Mouse (Mus musculus): ENCODE data around the gene Prrc2a.

Prrc2a gene

GRCm38 (mm10) chr17:35191723-35192122 is 27.0 kb upstream of the Prrc2a start:
- in situ Hi-C loops (cut with MboI, MseI) = loop anchor here (10.0 kb wide), 1 partner anchor 997 kb away; the partner anchor contains the start of gene Psmb8

GRCm38 (mm10) chr17:35190096-35190495 is 25.4 kb upstream of the Prrc2a start:
- in situ Hi-C loops (cut with MboI, MseI) = loop anchor here (10.0 kb wide), 1 partner anchor 995 kb away; the partner anchor contains the start of gene Psmb8

- in situ Hi-C loops (cut with MboI, MseI) = no loop called here
Measured at GRCm38 (mm10) chr17:35189186-35189585, 24.5 kb upstream of the Prrc2a start.

GRCm38 (mm10) chr17:35187959-35188610 is 23.4 kb upstream of the Prrc2a start, which contains the start of gene Lst1:
TSS of gene Lst1 (minus strand) at chr17:35188439.
- in situ Hi-C loops (cut with MboI, MseI) = no loop called here

- in situ Hi-C loops (cut with MboI, MseI) = no loop called here
Measured at GRCm38 (mm10) chr17:35187345-35187744, 22.6 kb upstream of the Prrc2a start.

GRCm38 (mm10) chr17:35186681-35187080 is 22.0 kb upstream of the Prrc2a start:
- in situ Hi-C loops (cut with MboI, MseI) = no loop called here

- in situ Hi-C loops (cut with MboI, MseI) = no loop called here
Measured at GRCm38 (mm10) chr17:35185639-35186611, 21.2 kb upstream of the Prrc2a start.

- in situ Hi-C loops (cut with MboI, MseI) = no loop called here
Measured at GRCm38 (mm10) chr17:35180093-35180492, 15.4 kb upstream of the Prrc2a start.

- in situ Hi-C loops (cut with MboI, MseI) = no loop called here
Measured at GRCm38 (mm10) chr17:35178528-35178927, 13.8 kb upstream of the Prrc2a start.

- in situ Hi-C loops (cut with MboI, MseI) = no loop called here
Measured at GRCm38 (mm10) chr17:35175968-35176367, 11.3 kb upstream of the Prrc2a start, which contains the start of gene Aif1. TSS of gene Aif1 (minus strand) at chr17:35176068.

- in situ Hi-C loops (cut with MboI, MseI) = no loop called here
Measured at GRCm38 (mm10) chr17:35175382-35175781, 10.7 kb upstream of the Prrc2a start.

- in situ Hi-C loops (cut with MboI, MseI) = no loop called here
Measured at GRCm38 (mm10) chr17:35174201-35174977, 9.7 kb upstream of the Prrc2a start.

GRCm38 (mm10) chr17:35173329-35173728 is 8.6 kb upstream of the Prrc2a start:
- in situ Hi-C loops (cut with MboI, MseI) = no loop called here

- in situ Hi-C loops (cut with MboI, MseI) = no loop called here
Measured at GRCm38 (mm10) chr17:35172445-35173234, 7.9 kb upstream of the Prrc2a start.

- in situ Hi-C loops (cut with MboI, MseI) = loop anchor here (5.0 kb wide), 1 partner anchor 64 kb away; the partner anchor contains the start of gene Atp6v1g2
Measured at GRCm38 (mm10) chr17:35168541-35169207, 4.0 kb upstream of the Prrc2a start.

GRCm38 (mm10) chr17:35167794-35168193 is 3.1 kb upstream of the Prrc2a start:
- in situ Hi-C loops (cut with MboI, MseI) = loop anchor here (5.0 kb wide), 1 partner anchor 65 kb away; the partner anchor contains the start of gene Atp6v1g2

GRCm38 (mm10) chr17:35166352-35167035 is 1.8 kb upstream of the Prrc2a start:
- in situ Hi-C loops (cut with MboI, MseI) = loop anchor here (5.0 kb wide), 1 partner anchor 66 kb away; the partner anchor contains the start of gene Atp6v1g2

- in situ Hi-C loops (cut with MboI, MseI) = loop anchor here (5.0 kb wide), 1 partner anchor 67 kb away; the partner anchor contains the start of gene Atp6v1g2
Measured at GRCm38 (mm10) chr17:35165451-35166155, 906 bp upstream of the Prrc2a start.

GRCm38 (mm10) chr17:35164218-35164567 is 504 bp downstream of the Prrc2a start:
- in situ Hi-C loops (cut with MboI, MseI) = no loop called here

Data from regulatory T cell (primary cell).